Mouse (Mus musculus) G1E (cell line): Measurements from ENCODE around the gene AY358078. TPM values are rescaled to one million over a fixed set of nuclear protein-coding genes. Genes with fewer than 3 reads are reported as not detected.

Source experiments
- ATAC-seq: 2 replicates; pipeline ENCODE4 v1.8.0; 2016; ENCODE audit warnings: mild to moderate bottlenecking; ENCODE audit not compliant: insufficient number of reproducible peaks, poor library complexity, low FRiP score, severe bottlenecking; ENCODE audit errors: extremely low read depth
- DNase-seq: peaks from one replicate; pipeline ENCODE4 v3.0.0; 2012; ENCODE audit warnings: low spot score
- H3K27me3 ChIP-seq: 2 replicates; pipeline ENCODE4 v1.6.1; 2012; ENCODE audit warnings: mild to moderate bottlenecking, low read length, inconsistent platforms; ENCODE audit not compliant: insufficient read depth
- H3K36me3 ChIP-seq: replicated peaks from 2 replicates; pipeline ENCODE3; 2012; ENCODE audit warnings: mild to moderate bottlenecking, inconsistent platforms
- H3K4me1 ChIP-seq: 2 replicates; pipeline ENCODE4 v1.6.1; 2012; ENCODE audit warnings: low read depth, low read length, inconsistent platforms, mixed read lengths; ENCODE audit not compliant: insufficient read depth
- H3K4me3 ChIP-seq: 2 replicates; pipeline ENCODE4 v1.5.1; 2012; ENCODE audit warnings: low read depth, mild to moderate bottlenecking, inconsistent platforms, low read length, moderate library complexity, mixed read lengths
- H3K9me3 ChIP-seq: replicated peaks from 2 replicates; pipeline ENCODE4 v1.6.1; 2012; ENCODE audit warnings: inconsistent platforms
- CTCF ChIP-seq: IDR thresholded peaks from 2 replicates; pipeline ENCODE4 v1.5.1; 2012; ENCODE audit warnings: low read depth, low read length, inconsistent platforms, mixed read lengths
- GATA1 ChIP-seq: IDR thresholded peaks from 2 replicates; pipeline ENCODE4 v1.6.1; 2012; ENCODE audit warnings: borderline replicate concordance, low read length, inconsistent platforms, mixed read lengths
- GATA2 ChIP-seq: IDR thresholded peaks from 2 replicates; pipeline ENCODE4 v1.6.1; 2012; ENCODE audit warnings: low read depth, low read length, inconsistent platforms, borderline replicate concordance
- POLR2AphosphoS5 ChIP-seq: IDR thresholded peaks from 2 replicates; pipeline ENCODE4 v1.6.1; 2012; ENCODE audit warnings: low read depth, low read length, inconsistent platforms; ENCODE audit not compliant: insufficient replicate concordance
- TAL1 ChIP-seq: conservative IDR thresholded peaks from 2 replicates; pipeline ENCODE4 v1.6.1; 2012; ENCODE audit warnings: low read depth, low read length, inconsistent platforms, mixed read lengths
- polyA plus RNA-seq: library from polyadenylated mRNA; stranded (reverse); fragments of >175 nt; gene quantifications from 2 replicates; pipeline ENCODE4 v1.2.3, GENCODE M21; 2012
- total RNA-seq, 2 experiments: library from RNA; stranded (forward) in 1 of 2; stranded (reverse) in 1 of 2; fragments of 200-1000 nt in 1 of 2; fragments of >200 nt in 1 of 2; fragmentation: Nextera tagmentation in 1 of 2; gene quantifications; 2 replicates each; pipeline ENCODE4 v1.2.3; 2014 to 2017

The AY358078 gene
- total and polyA plus RNA-seq, 3 experiments, result not detected

DNA sequence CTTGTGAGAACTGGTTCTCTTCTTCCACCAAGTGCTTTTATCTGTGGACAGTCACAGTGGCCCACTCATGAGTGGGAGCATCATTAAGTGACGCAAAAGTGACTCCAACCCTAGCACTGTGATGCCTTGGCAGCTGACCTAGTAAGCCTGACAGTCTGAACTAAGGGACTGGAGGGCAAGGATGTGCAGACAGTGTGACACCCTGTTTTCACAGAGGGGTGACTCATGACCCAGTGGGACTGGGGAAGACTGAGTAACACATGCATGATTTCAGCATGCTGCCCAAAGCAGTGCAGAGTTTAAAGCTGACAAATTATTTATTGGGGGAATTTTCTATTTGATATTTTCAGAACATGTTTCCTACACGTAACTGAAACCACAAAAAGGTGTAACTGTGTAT is 70.9 kb downstream of the AY358078 start:
- no peak for ATAC-seq
- Histone ChIP-seq H3K4me3 (no peak overlapping the region), H3K4me1 (no peaks in the 10 kb centered on the region), H3K36me3 (no peaks in the 10 kb centered on the region), H3K27me3 (peaks cover 19% of the 10 kb centered on the region), H3K9me3 (no peaks in the 10 kb centered on the region)
- no peak for DNase-seq
- TF ChIP-seq CTCF (no peak), TAL1 (no peak), GATA2 (no peak), POLR2AphosphoS5 (no peak), GATA1 (no peak)

DNA sequence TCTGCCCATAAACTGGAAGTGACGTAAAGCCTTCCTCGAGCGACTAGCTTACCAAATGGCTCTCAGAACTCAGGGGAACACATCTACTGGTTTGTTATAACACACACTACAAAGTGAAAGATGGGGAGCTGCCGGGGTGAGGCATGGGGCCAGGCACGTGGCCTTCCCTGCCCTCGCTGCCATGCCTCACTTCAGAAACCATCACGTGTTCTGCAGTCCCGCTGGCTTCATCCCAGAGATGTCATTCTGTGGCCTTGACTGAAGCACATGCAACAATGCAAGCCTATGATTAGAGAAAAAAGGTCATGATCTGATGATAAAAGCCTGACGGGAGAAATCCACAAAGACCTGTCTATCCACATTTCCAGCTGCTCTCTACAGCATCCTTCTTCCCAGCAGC is 71.9 kb downstream of the AY358078 start:
- Histone ChIP-seq H3K4me1 (no peaks in the 10 kb centered on the region), H3K27me3 (peaks cover 22% of the 10 kb centered on the region), H3K36me3 (no peaks in the 10 kb centered on the region), H3K9me3 (no peaks in the 10 kb centered on the region), H3K4me3 (no peak overlapping the region)
- ATAC-seq, result no peak
- TF ChIP-seq TAL1, result no peak
- no peak for DNase-seq

Other genes starting within 250 kb of the AY358078 start
- gene Gm5622, start 247.3 kb upstream of the AY358078 start, total RNA-seq (2014; fragmentation: Nextera tagmentation), result 3.8 and 6.8 TPM in 2 replicates
- 5.0 and 5.2 TPM in 2 replicates for gene Gm5622, start 247.3 kb upstream of the AY358078 start, total RNA-seq (2017)
- 0.06 and 0.29 TPM in 2 replicates for gene Gm5622, start 247.3 kb upstream of the AY358078 start, polyA plus RNA-seq
- not detected in 2 replicates for gene Gm17175, start 226.0 kb upstream of the AY358078 start, total RNA-seq (2014; fragmentation: Nextera tagmentation)
- gene Gm17175, start 226.0 kb upstream of the AY358078 start, total RNA-seq (2017), result not detected in 2 replicates
- not detected in 2 replicates for gene Gm17175, start 226.0 kb upstream of the AY358078 start, polyA plus RNA-seq
- gene Gm17174, start 207.9 kb upstream of the AY358078 start, total RNA-seq (2014; fragmentation: Nextera tagmentation), result not detected in 2 replicates
- gene Gm17174, start 207.9 kb upstream of the AY358078 start, total RNA-seq (2017), result not detected in 2 replicates
- gene Gm17174, start 207.9 kb upstream of the AY358078 start, polyA plus RNA-seq, result not detected in 2 replicates
- gene Gm17078, start 188.7 kb upstream of the AY358078 start, total RNA-seq (2014; fragmentation: Nextera tagmentation), result not detected in 2 replicates
- gene Gm17078, start 188.7 kb upstream of the AY358078 start, total RNA-seq (2017), result not detected in 2 replicates
- not detected in 2 replicates for gene Gm17078, start 188.7 kb upstream of the AY358078 start, polyA plus RNA-seq
- not detected in 2 replicates for gene Gm4181, start 164.4 kb upstream of the AY358078 start, total RNA-seq (2014; fragmentation: Nextera tagmentation)
- not detected in 2 replicates for gene Gm4181, start 164.4 kb upstream of the AY358078 start, total RNA-seq (2017)
- not detected in 2 replicates for gene Gm4181, start 164.4 kb upstream of the AY358078 start, polyA plus RNA-seq
- gene Gm17079, start 104.6 kb upstream of the AY358078 start, total RNA-seq (2014; fragmentation: Nextera tagmentation), result not detected in 2 replicates
- 0.27 TPM in 1 of 2 replicates, not detected in the other for gene Gm17079, start 104.6 kb upstream of the AY358078 start, total RNA-seq (2017)
- gene Gm17079, start 104.6 kb upstream of the AY358078 start, polyA plus RNA-seq, result not detected in 2 replicates
- gene Gm5800, start 82.9 kb upstream of the AY358078 start, total RNA-seq (2014; fragmentation: Nextera tagmentation), result not detected in 2 replicates
- gene Gm5800, start 82.9 kb upstream of the AY358078 start, total RNA-seq (2017), result not detected in 2 replicates
- gene Gm5800, start 82.9 kb upstream of the AY358078 start, polyA plus RNA-seq, result not detected in 2 replicates
- gene Ang4, start 26.5 kb upstream of the AY358078 start, total RNA-seq (2014; fragmentation: Nextera tagmentation), result not detected in 2 replicates
- gene Ang4, start 26.5 kb upstream of the AY358078 start, total RNA-seq (2017), result 0.27 TPM in 1 of 2 replicates, not detected in the other
- gene Ang4, start 26.5 kb upstream of the AY358078 start, polyA plus RNA-seq, result not detected in 2 replicates
- gene Ear6, start 53.7 kb downstream of the AY358078 start, total RNA-seq (2014; fragmentation: Nextera tagmentation), result not detected in 2 replicates
- 0.12 TPM in 1 of 2 replicates, not detected in the other for gene Ear6, start 53.7 kb downstream of the AY358078 start, total RNA-seq (2017)
- gene Ear6, start 53.7 kb downstream of the AY358078 start, polyA plus RNA-seq, result not detected in 2 replicates
- 29.3 and 36.9 TPM in 2 replicates for gene Mettl17, start 84.8 kb downstream of the AY358078 start, total RNA-seq (2014; fragmentation: Nextera tagmentation)
- gene Mettl17, start 84.8 kb downstream of the AY358078 start, total RNA-seq (2017), result 20.6 and 23.2 TPM in 2 replicates
- 11.7 and 19.5 TPM in 2 replicates for gene Mettl17, start 84.8 kb downstream of the AY358078 start, polyA plus RNA-seq
- 0.29 TPM in 1 of 2 replicates, not detected in the other for gene Slc39a2, start 92.8 kb downstream of the AY358078 start, total RNA-seq (2014; fragmentation: Nextera tagmentation)
- 0.29 and 0.38 TPM in 2 replicates for gene Slc39a2, start 92.8 kb downstream of the AY358078 start, total RNA-seq (2017)
- 0.02 TPM in 2 replicates for gene Slc39a2, start 92.8 kb downstream of the AY358078 start, polyA plus RNA-seq
- not detected in 2 replicates for gene Ndrg2, start 114.1 kb downstream of the AY358078 start, total RNA-seq (2014; fragmentation: Nextera tagmentation)
- 0.05 TPM in 1 of 2 replicates, not detected in the other for gene Ndrg2, start 114.1 kb downstream of the AY358078 start, total RNA-seq (2017)
- 0.24 TPM in 1 of 2 replicates, not detected in the other for gene Ndrg2, start 114.1 kb downstream of the AY358078 start, polyA plus RNA-seq
- not detected in 2 replicates for gene Tppp2, start 118.4 kb downstream of the AY358078 start, total RNA-seq (2014; fragmentation: Nextera tagmentation)
- gene Tppp2, start 118.4 kb downstream of the AY358078 start, total RNA-seq (2017), result not detected in 2 replicates
- not detected in 2 replicates for gene Tppp2, start 118.4 kb downstream of the AY358078 start, polyA plus RNA-seq
- not detected in 2 replicates for gene Rnase13, start 122.7 kb downstream of the AY358078 start, total RNA-seq (2014; fragmentation: Nextera tagmentation)
- not detected in 2 replicates for gene Rnase13, start 122.7 kb downstream of the AY358078 start, total RNA-seq (2017)
- not detected in 2 replicates for gene Rnase13, start 122.7 kb downstream of the AY358078 start, polyA plus RNA-seq
- gene Arhgef40, start 184.7 kb downstream of the AY358078 start, total RNA-seq (2014; fragmentation: Nextera tagmentation), result 33.9 and 37.5 TPM in 2 replicates
- 3.1 and 3.4 TPM in 2 replicates for gene Arhgef40, start 184.7 kb downstream of the AY358078 start, total RNA-seq (2017)
- 30.3 and 32.2 TPM in 2 replicates for gene Arhgef40, start 184.7 kb downstream of the AY358078 start, polyA plus RNA-seq
- 0.58 and 2.5 TPM in 2 replicates for gene Tmem253, start 215.6 kb downstream of the AY358078 start, total RNA-seq (2014; fragmentation: Nextera tagmentation)
- 0.12 and 0.27 TPM in 2 replicates for gene Tmem253, start 215.6 kb downstream of the AY358078 start, total RNA-seq (2017)
- 0.19 and 0.29 TPM in 2 replicates for gene Tmem253, start 215.6 kb downstream of the AY358078 start, polyA plus RNA-seq
- 28.1 and 29.6 TPM in 2 replicates for gene Zfp219, start 220.7 kb downstream of the AY358078 start, total RNA-seq (2014; fragmentation: Nextera tagmentation)
- gene Zfp219, start 220.7 kb downstream of the AY358078 start, total RNA-seq (2017), result 16.4 and 16.9 TPM in 2 replicates
- 83.1 and 97.0 TPM in 2 replicates for gene Zfp219, start 220.7 kb downstream of the AY358078 start, polyA plus RNA-seq
- not detected in 2 replicates for gene Olfr221, start 242.4 kb downstream of the AY358078 start, total RNA-seq (2014; fragmentation: Nextera tagmentation)
- gene Olfr221, start 242.4 kb downstream of the AY358078 start, total RNA-seq (2017), result 0.16 and 0.23 TPM in 2 replicates
- not detected in 2 replicates for gene Olfr221, start 242.4 kb downstream of the AY358078 start, polyA plus RNA-seq